Mouse (Mus musculus): Measurements from ENCODE around the gene Sos1. TPM values are rescaled to one million over a fixed set of nuclear protein-coding genes. Genes with fewer than 3 reads are reported as not detected.

Gene Sos1
- polyA plus RNA-seq, 1 experiment: 12.0 TPM

DNA sequence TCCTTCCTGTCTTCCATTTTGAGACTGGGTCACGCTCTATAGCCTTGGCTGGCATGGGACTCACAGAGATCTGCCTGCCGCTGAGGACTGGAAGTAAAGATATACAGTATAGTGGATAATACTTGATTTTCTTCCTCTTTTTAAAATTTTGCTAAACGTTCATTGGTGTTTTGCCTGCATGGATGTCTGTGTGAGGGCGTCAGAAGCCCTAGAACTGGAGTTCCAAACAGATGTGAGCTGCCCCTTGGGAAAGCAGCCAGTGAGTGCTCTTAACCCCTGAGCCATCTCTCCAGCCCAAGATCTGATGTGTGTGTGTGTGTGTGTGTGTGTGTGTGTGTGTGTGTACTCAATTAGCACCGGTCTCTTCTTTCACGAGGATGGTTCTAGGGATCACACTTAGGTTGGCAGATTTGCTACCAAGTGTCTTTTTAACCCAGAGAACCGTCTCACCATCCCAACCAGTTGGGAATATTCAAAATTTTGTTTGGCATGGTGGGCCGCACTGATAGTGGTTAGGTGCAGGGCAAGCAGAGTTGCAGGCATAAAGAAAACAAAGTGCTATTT is 16.4 kb upstream of the Sos1 start:
- TF ChIP-seq CTCF (IDR thresholded peaks at IDR 0.05; ENCODE audit: low read depth, low read length) (no peak), POLR2A (IDR thresholded peaks at IDR 0.05; ENCODE audit: borderline replicate concordance, low read depth, low read length) (no peak)
- H3K4me3 ChIP-seq (ENCODE audit: insufficient read depth, low read length): no peak overlapping the region
- H3K4me1 ChIP-seq (ENCODE audit: control insufficient read depth, insufficient read depth, low read length): peaks cover 18% of the 10 kb centered on the region
- no peak overlapping the region for H3K27ac ChIP-seq (ENCODE audit: insufficient read depth, low read depth, low read length)

DNA sequence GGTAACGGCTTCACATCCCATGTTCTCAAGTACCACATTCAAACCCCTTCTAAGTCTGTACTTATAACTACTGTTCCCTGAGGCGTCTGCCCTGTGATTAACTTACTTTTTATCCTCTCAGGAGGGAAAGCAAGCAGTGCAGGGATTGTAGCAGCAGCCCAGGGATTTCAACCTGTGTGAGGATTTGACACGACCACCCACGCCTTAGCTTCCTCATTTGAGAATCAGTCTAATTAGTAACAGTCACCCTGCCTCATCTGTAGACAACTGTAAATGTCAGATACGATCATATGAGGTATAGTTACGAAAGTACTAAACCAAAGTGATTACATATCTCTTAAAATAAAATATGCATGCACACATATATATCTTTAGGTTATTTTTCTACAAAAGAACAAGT is 15.9 kb upstream of the Sos1 start:
- Histone ChIP-seq H3K4me1 (ENCODE audit: control insufficient read depth, insufficient read depth, low read length) (peaks cover 13% of the 10 kb centered on the region), H3K4me3 (ENCODE audit: insufficient read depth, low read length) (no peak overlapping the region), H3K27ac (ENCODE audit: insufficient read depth, low read depth, low read length) (no peak overlapping the region)
- TF ChIP-seq CTCF (IDR thresholded peaks at IDR 0.05; ENCODE audit: low read depth, low read length): no peak
- no peak for TF ChIP-seq POLR2A (IDR thresholded peaks at IDR 0.05; ENCODE audit: borderline replicate concordance, low read depth, low read length)

DNA sequence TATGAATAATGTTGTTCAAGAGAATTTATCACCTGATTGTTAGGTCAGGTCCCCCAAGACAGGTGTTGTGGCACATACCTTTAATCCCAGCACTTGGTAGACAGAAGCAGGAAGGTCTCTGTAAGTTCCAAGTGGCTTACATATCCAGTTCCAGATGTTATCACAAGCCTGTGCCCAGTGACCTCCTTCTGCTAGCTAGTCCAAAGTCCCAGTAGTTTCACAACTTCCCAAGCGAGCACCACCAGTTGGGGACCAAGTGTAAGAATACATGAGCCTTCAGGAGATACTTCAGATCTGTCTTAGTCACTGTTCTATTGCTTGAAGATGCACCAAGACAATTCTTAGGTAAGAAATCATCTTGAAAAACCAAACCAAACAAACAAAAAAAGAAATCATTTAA is 13.6 kb upstream of the Sos1 start:
- peaks cover 12% of the 10 kb centered on the region for H3K4me1 ChIP-seq (ENCODE audit: control insufficient read depth, insufficient read depth, low read length)
- H3K4me3 ChIP-seq (ENCODE audit: insufficient read depth, low read length): no peak overlapping the region
- no peak overlapping the region for H3K27ac ChIP-seq (ENCODE audit: insufficient read depth, low read depth, low read length)
- TF ChIP-seq POLR2A (IDR thresholded peaks at IDR 0.05; ENCODE audit: borderline replicate concordance, low read depth, low read length) (no peak), CTCF (IDR thresholded peaks at IDR 0.05; ENCODE audit: low read depth, low read length) (no peak)

DNA sequence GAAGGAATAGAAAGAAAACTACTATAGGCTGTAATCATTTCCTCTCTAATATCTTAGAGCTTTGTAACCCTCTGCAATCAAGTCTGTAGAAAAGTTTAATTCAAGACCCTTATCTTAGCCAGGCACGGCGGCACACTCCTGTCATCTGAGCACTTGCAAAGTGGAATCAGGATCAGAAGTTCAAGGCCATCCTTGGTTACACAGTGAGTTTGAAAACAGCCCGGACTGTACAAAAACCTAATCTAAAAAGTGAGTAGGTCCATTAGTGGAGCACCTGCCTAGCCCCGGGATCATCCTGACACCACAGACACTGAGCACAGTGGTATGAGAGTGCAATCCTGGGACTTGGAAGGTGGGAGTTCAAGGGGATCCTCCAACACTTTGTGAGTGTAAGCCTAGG is 12.6 kb upstream of the Sos1 start:
- Histone ChIP-seq H3K27ac (ENCODE audit: insufficient read depth, low read depth, low read length) (no peak overlapping the region), H3K4me1 (ENCODE audit: control insufficient read depth, insufficient read depth, low read length) (peaks cover 9% of the 10 kb centered on the region), H3K4me3 (ENCODE audit: insufficient read depth, low read length) (no peak overlapping the region)
- TF ChIP-seq CTCF (IDR thresholded peaks at IDR 0.05; ENCODE audit: low read depth, low read length) (no peak), POLR2A (IDR thresholded peaks at IDR 0.05; ENCODE audit: borderline replicate concordance, low read depth, low read length) (no peak)

DNA sequence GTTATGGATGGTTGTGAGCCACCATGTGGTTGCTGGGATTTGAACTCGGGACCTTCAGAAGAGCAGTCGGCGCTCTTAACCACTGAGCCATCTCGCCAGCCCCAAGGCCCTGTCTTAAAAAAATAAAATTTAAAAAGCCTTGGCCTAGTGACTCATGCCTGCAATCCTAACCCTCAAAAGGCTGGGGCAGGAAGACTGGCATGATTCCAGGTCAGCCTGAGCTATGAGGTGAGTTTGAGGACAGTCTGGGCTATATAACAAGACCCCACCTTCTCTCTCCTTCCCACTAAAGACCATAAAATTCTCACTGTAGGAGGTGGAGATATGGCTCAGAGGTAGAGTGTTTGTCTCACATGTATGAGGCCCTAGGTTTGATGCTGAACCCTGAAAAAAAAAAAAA is 12.0 kb upstream of the Sos1 start:
- H3K4me1 ChIP-seq (ENCODE audit: control insufficient read depth, insufficient read depth, low read length): peaks cover 7% of the 10 kb centered on the region
- no peak overlapping the region for H3K27ac ChIP-seq (ENCODE audit: insufficient read depth, low read depth, low read length)
- TF ChIP-seq CTCF (IDR thresholded peaks at IDR 0.05; ENCODE audit: low read depth, low read length) (no peak), POLR2A (IDR thresholded peaks at IDR 0.05; ENCODE audit: borderline replicate concordance, low read depth, low read length) (no peak)

DNA sequence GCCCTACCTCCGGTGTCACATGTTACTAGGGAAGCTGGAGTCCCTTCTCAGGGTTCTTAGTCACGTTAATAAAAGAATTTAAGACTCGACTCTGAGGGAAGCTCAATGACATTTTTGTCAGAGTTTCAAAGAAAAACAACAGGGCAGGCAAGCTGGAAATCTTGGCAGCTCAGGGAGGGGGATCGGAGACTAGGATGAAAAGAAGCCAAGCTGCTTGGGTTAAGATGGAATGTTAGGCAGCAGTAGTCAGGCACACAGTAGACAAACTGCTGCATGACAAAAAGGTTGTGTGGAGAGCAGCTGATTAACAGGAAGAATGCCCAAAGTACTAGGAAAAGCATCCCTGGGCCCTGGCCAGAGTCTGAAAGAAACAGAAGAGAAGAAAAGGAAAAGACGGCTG is 9.9 kb upstream of the Sos1 start:
- TF ChIP-seq POLR2A (IDR thresholded peaks at IDR 0.05; ENCODE audit: borderline replicate concordance, low read depth, low read length) (no peak), CTCF (IDR thresholded peaks at IDR 0.05; ENCODE audit: low read depth, low read length) (no peak)
- H3K27ac ChIP-seq (ENCODE audit: insufficient read depth, low read depth, low read length): no peak overlapping the region
- no peak overlapping the region for H3K4me3 ChIP-seq (ENCODE audit: insufficient read depth, low read length)
- no peaks in the 10 kb centered on the region for H3K4me1 ChIP-seq (ENCODE audit: control insufficient read depth, insufficient read depth, low read length)

More for the DNA sequence above, 12.0 kb upstream of the Sos1 start:
- H3K4me3 ChIP-seq (ENCODE audit: insufficient read depth, low read length): no peak overlapping the region

DNA sequence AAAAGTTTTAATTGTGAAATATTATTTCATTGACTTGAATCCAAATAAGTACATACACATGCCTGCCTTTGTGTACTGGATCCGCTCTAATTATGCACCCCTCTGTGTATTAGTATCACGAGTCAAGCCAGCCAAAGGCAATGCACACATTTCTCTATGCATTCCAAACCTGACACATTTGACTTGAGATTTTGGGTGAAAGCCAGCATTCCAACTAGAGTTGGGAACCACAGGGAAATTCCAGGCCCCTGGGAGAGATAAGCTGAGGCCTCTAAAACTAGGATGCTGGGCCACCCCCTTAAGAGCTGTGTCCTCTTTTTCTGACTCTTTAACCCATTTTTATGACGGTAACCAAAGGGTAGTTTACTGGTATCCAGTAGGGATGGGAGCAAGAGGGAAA is 8.7 kb upstream of the Sos1 start:
- TF ChIP-seq CTCF (IDR thresholded peaks at IDR 0.05; ENCODE audit: low read depth, low read length) (no peak), POLR2A (IDR thresholded peaks at IDR 0.05; ENCODE audit: borderline replicate concordance, low read depth, low read length) (no peak)
- Histone ChIP-seq H3K4me1 (ENCODE audit: control insufficient read depth, insufficient read depth, low read length) (no peaks in the 10 kb centered on the region), H3K4me3 (ENCODE audit: insufficient read depth, low read length) (no peak overlapping the region), H3K27ac (ENCODE audit: insufficient read depth, low read depth, low read length) (no peak overlapping the region)

DNA sequence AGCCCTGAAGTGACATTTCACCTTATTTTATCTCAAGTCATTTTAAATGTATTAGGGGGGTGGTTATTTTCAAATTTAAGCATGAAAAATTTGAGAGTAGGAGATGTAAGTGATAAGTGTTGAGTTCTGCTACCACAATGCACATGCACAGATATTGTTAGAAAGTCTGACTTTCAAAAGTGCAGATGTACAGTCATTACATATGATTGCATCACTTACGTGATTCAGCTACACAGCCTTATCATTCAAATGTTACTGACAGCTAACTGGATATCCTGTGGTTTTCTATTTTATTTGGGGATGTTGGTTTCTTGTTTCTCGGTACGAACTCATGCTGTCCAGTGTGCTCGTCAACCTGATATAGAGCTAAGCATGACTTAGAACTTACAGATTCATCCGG is 4.9 kb upstream of the Sos1 start:
- no peak overlapping the region for H3K4me3 ChIP-seq (ENCODE audit: insufficient read depth, low read length)
- no peak overlapping the region for H3K27ac ChIP-seq (ENCODE audit: insufficient read depth, low read depth, low read length)
- H3K4me1 ChIP-seq (ENCODE audit: control insufficient read depth, insufficient read depth, low read length): peaks cover 7% of the 10 kb centered on the region; the same call in 1 of the 2 replicates
- no peak for TF ChIP-seq POLR2A (IDR thresholded peaks at IDR 0.05; ENCODE audit: borderline replicate concordance, low read depth, low read length)
- TF ChIP-seq CTCF (IDR thresholded peaks at IDR 0.05; ENCODE audit: low read depth, low read length): no peak

DNA sequence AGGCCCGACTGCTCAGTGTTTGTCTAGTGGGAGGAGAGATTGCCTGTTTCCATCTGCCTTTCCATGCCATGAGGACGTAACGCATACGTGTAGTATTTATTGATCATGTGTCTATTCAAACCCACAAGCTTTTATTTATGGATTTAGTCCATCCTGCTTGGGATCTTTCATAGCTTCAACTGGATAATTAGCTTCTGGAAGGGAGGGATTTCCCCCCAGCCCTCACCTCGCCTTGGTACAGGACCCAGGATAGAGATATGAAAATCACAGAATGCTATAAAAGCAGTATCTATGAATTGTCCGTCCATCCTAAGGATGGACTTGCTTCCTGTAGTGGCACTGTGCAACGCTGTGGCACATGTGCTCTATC is 587 bp upstream of the Sos1 start:
- TF ChIP-seq POLR2A (IDR thresholded peaks at IDR 0.05; ENCODE audit: borderline replicate concordance, low read depth, low read length) (no peak), CTCF (IDR thresholded peaks at IDR 0.05; ENCODE audit: low read depth, low read length) (no peak)
- Histone ChIP-seq H3K27ac (ENCODE audit: insufficient read depth, low read depth, low read length) (no peak overlapping the region), H3K4me1 (ENCODE audit: control insufficient read depth, insufficient read depth, low read length) (peaks cover 11% of the 10 kb centered on the region), H3K4me3 (ENCODE audit: insufficient read depth, low read length) (peak overlapping the region; percentile 90)

DNA sequence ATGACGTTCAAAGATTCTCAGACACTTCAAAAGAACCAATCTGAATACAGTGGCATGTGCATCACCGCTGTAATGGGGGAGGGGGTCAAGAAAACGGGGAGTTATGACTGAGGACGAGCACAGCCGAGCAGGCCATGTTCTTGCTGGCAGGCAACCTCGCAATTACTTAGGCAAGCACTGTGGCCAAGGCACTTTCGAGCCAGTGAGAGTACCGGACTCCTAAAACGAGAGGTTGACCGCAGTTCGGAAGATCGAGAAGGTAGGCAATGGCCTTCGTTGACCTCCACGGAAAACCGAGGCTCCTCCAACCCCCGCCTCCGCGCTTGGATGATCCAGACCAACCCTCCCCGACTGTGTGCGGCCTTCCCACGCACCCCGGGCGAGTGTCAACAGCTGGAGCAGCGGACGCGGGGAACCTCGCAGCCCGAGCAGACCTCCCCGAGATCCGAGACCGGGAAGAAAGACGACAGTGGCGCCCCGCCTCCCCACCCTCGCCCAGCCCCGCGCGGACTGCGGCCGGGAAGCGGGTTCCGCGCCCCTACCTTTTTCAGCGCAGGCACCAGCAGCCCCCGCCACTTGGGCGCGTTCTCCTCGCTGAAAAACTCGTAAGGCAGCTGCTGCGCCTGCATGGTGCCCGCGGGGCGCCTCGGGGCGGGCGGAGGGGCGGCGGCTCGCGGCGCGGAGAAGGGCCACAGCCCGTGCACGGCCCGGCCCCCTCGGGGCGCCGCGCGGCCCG is 790 bp downstream of the Sos1 start:
- Histone ChIP-seq H3K4me3 (ENCODE audit: insufficient read depth, low read length) (peak overlapping the region; percentile 90), H3K4me1 (ENCODE audit: control insufficient read depth, insufficient read depth, low read length) (peaks cover 11% of the 10 kb centered on the region), H3K27ac (ENCODE audit: insufficient read depth, low read depth, low read length) (no peak overlapping the region; the same call in 1 of the 2 replicates)
- TF ChIP-seq CTCF (IDR thresholded peaks at IDR 0.05; ENCODE audit: low read depth, low read length) (no peak), POLR2A (IDR thresholded peaks at IDR 0.05; ENCODE audit: borderline replicate concordance, low read depth, low read length) (no peak)

Data from bone marrow macrophage, adult 2 months (primary cell).